Mouse (Mus musculus) heart, embryonic 13.5 days (tissue): ENCODE data around the gene Zfp87. TPM values are rescaled to one million over a fixed set of nuclear protein-coding genes. Genes with fewer than 3 reads are reported as not detected.

Source experiments
- ATAC-seq: fragments of 200-750 bp; cut with Nextera tagmentation; 2 replicates; pipeline ENCODE4 v1.8.0; 2017; ENCODE audit warnings: moderate TSS enrichment; ENCODE audit not compliant: insufficient number of reproducible peaks, low FRiP score, low TSS enrichment; ENCODE audit errors: extremely low read depth
- H3K27ac ChIP-seq: fragments of 300-500 bp; sonication (generic); replicated peaks from 2 replicates; pipeline ENCODE4 v1.5.1; 2015; ENCODE audit warnings: moderate library complexity, mild to moderate bottlenecking, inconsistent platforms
- H3K27me3 ChIP-seq: fragments of 300-500 bp; sonication (generic); replicated peaks from 2 replicates; pipeline ENCODE4 v1.6.1; 2015; ENCODE audit warnings: mild to moderate bottlenecking, inconsistent platforms
- H3K36me3 ChIP-seq: fragments of 300-500 bp; sonication (generic); 2 replicates; pipeline ENCODE4 v1.6.1; 2015; ENCODE audit warnings: mild to moderate bottlenecking, inconsistent platforms
- H3K4me1 ChIP-seq: fragments of 300-500 bp; sonication (generic); 2 replicates; pipeline ENCODE4 v1.6.1; 2015; ENCODE audit warnings: inconsistent platforms
- H3K4me2 ChIP-seq: fragments of 300-500 bp; sonication (generic); 2 replicates; pipeline ENCODE4 v1.6.1; 2015; ENCODE audit warnings: inconsistent platforms, mild to moderate bottlenecking, moderate library complexity
- H3K4me3 ChIP-seq: fragments of 300-500 bp; sonication (generic); 2 replicates; pipeline ENCODE4 v1.5.1; 2015; ENCODE audit warnings: moderate library complexity, mild to moderate bottlenecking, inconsistent platforms
- H3K9ac ChIP-seq: fragments of 300-500 bp; sonication (generic); 2 replicates; pipeline ENCODE4 v1.6.1; 2015; ENCODE audit warnings: inconsistent platforms, mild to moderate bottlenecking, moderate library complexity
- H3K9me3 ChIP-seq: fragments of 300-500 bp; sonication (generic); 2 replicates; pipeline ENCODE4 v1.6.1; 2016; ENCODE audit warnings: inconsistent platforms
- WGBS: fragments of 180-500 bp; shearing (Covaris S2); methylation state at CpG from one replicate; pipeline ENCODE4 v1.1.7; 2015; ENCODE audit warnings: mixed read lengths; 5-methylcytosine and 5-hydroxymethylcytosine counted together
- polyA plus RNA-seq: library from polyadenylated mRNA; unstranded; fragments of >200 nt; fragmentation: Nextera tagmentation; extraction: Ambion mirVana; gene quantifications from 2 replicates; pipeline ENCODE4 v1.2.1, GENCODE M21; 2015

Gene Zfp87
- polyA plus RNA-seq, 1 experiment from 2014 or later, result 13.3 TPM

DNA sequence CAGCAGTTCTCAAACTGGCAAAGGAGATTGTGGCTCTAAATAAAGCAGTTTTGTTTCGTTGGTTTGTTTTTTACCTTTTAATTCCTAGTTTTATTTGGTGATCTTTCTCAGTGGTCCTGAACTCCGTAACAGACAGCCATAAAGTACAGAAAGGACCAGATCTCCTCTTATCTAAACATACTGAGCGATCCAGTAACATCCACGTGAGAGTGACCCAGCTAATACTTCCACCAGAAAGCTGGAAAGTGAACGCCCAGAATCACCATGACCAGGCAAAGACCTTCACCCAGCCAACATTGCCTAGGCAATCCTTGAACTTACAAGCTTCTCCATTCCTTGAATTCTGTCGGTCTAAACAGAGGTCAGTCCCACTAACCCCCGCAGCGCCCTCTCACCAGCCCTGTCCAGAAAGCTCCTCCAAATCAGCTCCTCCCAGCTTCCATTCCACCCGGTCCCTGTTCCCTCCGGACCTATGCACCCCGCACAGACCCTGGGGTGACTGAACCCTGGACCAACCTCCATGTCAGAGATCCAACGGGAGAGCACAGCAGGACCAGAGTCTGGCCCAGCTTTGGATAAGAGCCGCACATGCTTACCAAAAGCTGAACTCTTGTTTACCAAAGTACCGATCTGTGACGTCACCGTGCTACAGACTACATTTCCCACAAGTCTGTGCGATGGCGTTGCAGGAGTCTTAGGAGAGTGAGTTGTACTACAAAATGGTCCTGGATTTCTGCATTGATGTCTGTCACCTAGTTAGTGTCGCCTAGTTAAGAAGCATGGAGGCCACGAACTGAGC lies 42.2 kb downstream of the Zfp87 start, which contains the start of gene Zfp874b:
Zfp874b (minus strand) TSS at position 634 of the 799 bp plus-strand sequence.
- Histone ChIP-seq H3K27ac (peak within 1 kb of the TSS; percentile 78), H3K4me1 (peaks cover 9% of the 10 kb centered on the region), H3K9me3 (no peaks in the 10 kb centered on the region), H3K9ac (peak within 1 kb of the TSS; percentile 82), H3K4me3 (peak within 1 kb of the TSS; percentile 74), H3K27me3 (no peaks in the 10 kb centered on the region), H3K4me2 (peak within 1 kb of the TSS; percentile 78), H3K36me3 (peaks cover 20% of the 10 kb centered on the region)
- WGBS, result 3% methylated on average over 20 of the region's 20 CpGs
- ATAC-seq, result peak; percentile 90

DNA sequence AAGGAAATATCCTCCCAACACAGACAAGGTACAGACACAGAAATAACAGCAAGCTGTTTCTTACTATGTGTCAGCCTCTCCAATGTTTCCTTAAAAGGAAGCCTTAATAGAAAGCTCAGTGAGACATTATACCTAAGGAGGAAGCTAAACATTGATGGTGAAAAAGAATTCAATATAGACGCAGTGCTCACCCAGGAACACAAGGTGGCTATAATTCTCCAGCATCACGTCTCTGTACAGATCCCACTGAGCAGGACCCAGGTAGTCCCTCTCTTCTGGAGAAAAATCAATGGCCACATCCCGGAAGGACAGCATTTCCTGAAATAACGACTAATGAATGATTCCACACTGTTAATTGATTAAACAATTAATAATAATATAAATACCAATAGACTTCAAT lies 44.4 kb downstream of the Zfp87 start:
- no peak for ATAC-seq
- Histone ChIP-seq H3K36me3 (peaks cover 15% of the 10 kb centered on the region), H3K4me1 (peaks cover 9% of the 10 kb centered on the region), H3K27ac (no peak overlapping the region), H3K27me3 (no peaks in the 10 kb centered on the region), H3K4me3 (no peak overlapping the region), H3K9ac (no peak overlapping the region), H3K4me2 (0 out of 2 replicates have a peak overlapping the region, but pooled peaks have one; percentile 78), H3K9me3 (no peaks in the 10 kb centered on the region)
- WGBS, result 64% methylated on average over 4 of the region's 4 CpGs

DNA sequence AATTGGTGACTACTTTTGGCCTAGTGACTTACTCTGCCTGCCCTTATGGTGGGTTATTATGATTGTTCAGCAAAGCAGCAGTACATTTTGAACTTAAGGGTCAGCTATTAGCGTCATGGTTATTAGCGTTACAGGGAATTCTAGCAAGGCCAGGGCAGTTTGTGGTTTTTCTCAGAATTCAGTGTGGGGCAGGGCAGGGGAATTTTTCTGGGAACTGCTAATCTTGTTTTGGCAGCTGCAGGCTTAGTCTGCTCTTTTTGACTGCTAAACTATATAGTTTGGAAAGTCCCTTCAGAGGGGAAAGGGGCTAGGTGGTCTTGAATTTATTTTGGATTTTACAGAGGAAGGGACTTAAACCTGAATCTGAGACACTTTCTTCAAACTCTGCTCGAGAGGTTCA lies 56.7 kb downstream of the Zfp87 start:
- no peak overlapping the region for H3K4me2 ChIP-seq
- H3K36me3 ChIP-seq, result peaks cover 37% of the 10 kb centered on the region
- peaks cover 9% of the 10 kb centered on the region; the same call in 1 of the 2 replicates for H3K9me3 ChIP-seq
- ATAC-seq, result no peak
- no peaks in the 10 kb centered on the region for H3K27me3 ChIP-seq
- no peak overlapping the region for H3K9ac ChIP-seq
- WGBS, result 72% methylated on average over 3 of the region's 3 CpGs
- H3K27ac ChIP-seq, result no peak overlapping the region
- no peaks in the 10 kb centered on the region for H3K4me1 ChIP-seq
- H3K4me3 ChIP-seq, result no peak overlapping the region

Other genes starting within 250 kb of the Zfp87 start
- gene Zfp458, start 247.7 kb downstream of the Zfp87 start, polyA plus RNA-seq, result 0.84 and 1.4 TPM in 2 replicates
- gene Zfp457, start 219.7 kb downstream of the Zfp87 start, polyA plus RNA-seq, result 0.74 and 1.2 TPM in 2 replicates
- gene Zfp595, start 193.6 kb downstream of the Zfp87 start, polyA plus RNA-seq, result 1.6 TPM in 2 replicates
- 0.39 and 0.49 TPM in 2 replicates for gene Gm28044, start 165.6 kb downstream of the Zfp87 start, polyA plus RNA-seq
- gene Zfp953, start 165.6 kb downstream of the Zfp87 start, polyA plus RNA-seq, result 0.56 and 0.69 TPM in 2 replicates
- 0.45 and 0.62 TPM in 2 replicates for gene Gm28041, start 150.4 kb downstream of the Zfp87 start, polyA plus RNA-seq
- 1.0 and 1.2 TPM in 2 replicates for gene Zfp456, start 150.4 kb downstream of the Zfp87 start, polyA plus RNA-seq
- gene Zfp429, start 126.4 kb downstream of the Zfp87 start, polyA plus RNA-seq, result 2.9 and 4.4 TPM in 2 replicates
- gene Zfp459, start 104.8 kb downstream of the Zfp87 start, polyA plus RNA-seq, result 0.28 and 0.31 TPM in 2 replicates
- gene Zfp874a, start 74.6 kb downstream of the Zfp87 start, polyA plus RNA-seq, result 4.5 and 4.9 TPM in 2 replicates
- 1.8 and 2.4 TPM in 2 replicates for gene Zfp874b, start 41.9 kb downstream of the Zfp87 start, polyA plus RNA-seq
- gene Zfp58, start 25.6 kb downstream of the Zfp87 start, polyA plus RNA-seq, result 8.1 and 8.6 TPM in 2 replicates
- not detected in 2 replicates for gene Gm26965, start within 50 bp of the Zfp87 start, polyA plus RNA-seq
- gene Zfp748, start 27.7 kb upstream of the Zfp87 start, polyA plus RNA-seq, result 5.7 and 7.3 TPM in 2 replicates
- 2.1 and 2.3 TPM in 2 replicates for gene Zfp729b, start 83.5 kb upstream of the Zfp87 start, polyA plus RNA-seq
- gene Gm49345, start 111.6 kb upstream of the Zfp87 start, polyA plus RNA-seq, result 0.29 TPM in 1 of 2 replicates, not detected in the other
- gene Zfp729a, start 111.6 kb upstream of the Zfp87 start, polyA plus RNA-seq, result 1.1 and 1.8 TPM in 2 replicates
- gene Zfp738, start 160.9 kb upstream of the Zfp87 start, polyA plus RNA-seq, result 6.7 and 7.8 TPM in 2 replicates
- gene Zfp65, start 203.0 kb upstream of the Zfp87 start, polyA plus RNA-seq, result 3.7 and 4.4 TPM in 2 replicates
- 2.4 and 3.2 TPM in 2 replicates for gene Zfp85, start 229.1 kb upstream of the Zfp87 start, polyA plus RNA-seq